Mouse (Mus musculus) bone marrow macrophage, adult 2 months (primary cell): ENCODE data around the gene Pde6h. TPM values are rescaled to one million over a fixed set of nuclear protein-coding genes. Genes with fewer than 3 reads are reported as not detected.

Experiments used
- H3K27ac ChIP-seq: 2 replicates; pipeline ENCODE4 v1.5.1; 2012; ENCODE audit warnings: low read depth, low read length; ENCODE audit not compliant: insufficient read depth
- H3K4me1 ChIP-seq: 2 replicates; pipeline ENCODE4 v1.6.1; 2012; ENCODE audit warnings: low read length; ENCODE audit not compliant: control insufficient read depth, insufficient read depth
- H3K4me3 ChIP-seq: 2 replicates; pipeline ENCODE4 v1.5.1; 2012; ENCODE audit warnings: mild to moderate bottlenecking, low read length, moderate library complexity; ENCODE audit not compliant: insufficient read depth
- CTCF ChIP-seq: IDR thresholded peaks from 2 replicates; pipeline ENCODE4 v1.5.1; 2012; ENCODE audit warnings: low read depth, mild to moderate bottlenecking, low read length, moderate library complexity
- POLR2A ChIP-seq: IDR thresholded peaks from 2 replicates; pipeline ENCODE4 v1.6.1; 2012; ENCODE audit warnings: mild to moderate bottlenecking, low read depth, low read length, borderline replicate concordance
- polyA plus RNA-seq: library from polyadenylated mRNA; stranded (reverse); fragments of >200 nt; gene quantifications from 2 replicates; pipeline ENCODE4 v1.2.4, GENCODE M21; 2012; ENCODE audit not compliant: missing spikeins, insufficient read depth, insufficient read length

Pde6h gene
- polyA plus RNA-seq, 1 experiment = 1.1 TPM

DNA sequence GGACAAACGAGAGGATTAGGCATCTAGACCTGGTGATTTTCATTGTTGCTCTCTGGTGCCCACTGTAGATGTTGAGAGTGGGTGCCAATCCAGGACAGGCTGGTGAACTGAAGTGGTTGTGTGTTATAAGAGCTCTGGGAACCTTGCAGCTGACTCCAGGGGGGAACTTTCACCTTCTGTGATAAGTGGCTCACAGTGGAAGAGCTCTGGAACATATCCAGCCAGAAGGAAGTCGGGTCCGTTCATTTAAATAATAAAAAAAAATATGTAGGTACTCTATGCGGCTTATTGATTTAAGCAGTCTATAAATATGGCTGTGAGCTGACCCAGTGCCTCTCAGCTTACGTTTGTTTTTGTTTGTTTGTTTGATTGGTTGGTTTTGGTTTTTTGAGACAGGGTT lies 1.6 kb upstream of the Pde6h start, which contains the start of gene Erp27:
TSS of gene Erp27 (minus strand) at position 101 of the 400 bp plus-strand sequence.
- Histone ChIP-seq H3K27ac (no peak within 1 kb of the TSS), H3K4me1 (peaks cover 5% of the 10 kb centered on the region), H3K4me3 (no peak within 1 kb of the TSS)
- TF ChIP-seq CTCF (no peak), POLR2A (no peak)

GRCm38 (mm10) chr6:136922871-136923270 lies 761 bp upstream of the Pde6h start:
- TF ChIP-seq POLR2A (no peak), CTCF (no peak)
- Histone ChIP-seq H3K27ac (no peak overlapping the region), H3K4me1 (peaks cover 5% of the 10 kb centered on the region), H3K4me3 (no peak overlapping the region)

- no peak for TF ChIP-seq POLR2A
- TF ChIP-seq CTCF = no peak
- Histone ChIP-seq H3K4me3 (no peak overlapping the region), H3K27ac (peak overlapping the region; percentile 40), H3K4me1 (peaks cover 5% of the 10 kb centered on the region)
Observed at GRCm38 (mm10) chr6:136925049-136925448, 1.4 kb downstream of the Pde6h start.

DNA sequence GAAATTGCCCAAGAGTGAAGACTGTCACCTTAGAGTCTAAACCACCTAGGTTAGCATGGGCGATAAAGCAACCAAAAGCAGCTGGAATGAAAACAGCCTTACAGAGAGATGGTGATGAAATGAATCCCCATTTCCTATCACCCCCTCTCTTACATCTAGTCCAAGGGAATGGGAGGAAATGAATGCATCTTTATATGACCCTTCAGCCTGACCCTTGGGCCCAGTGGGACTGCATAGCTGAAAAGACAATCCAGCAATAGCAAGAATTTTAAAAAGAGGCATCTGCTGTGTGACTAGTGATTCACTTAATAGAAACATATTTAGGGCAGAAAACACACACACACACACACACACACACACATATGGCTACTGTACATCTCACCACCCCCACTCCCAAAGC lies 4.0 kb downstream of the Pde6h start:
- H3K27ac ChIP-seq = no peak overlapping the region
- H3K4me3 ChIP-seq = no peak overlapping the region
- peaks cover 23% of the 10 kb centered on the region for H3K4me1 ChIP-seq
- TF ChIP-seq POLR2A (no peak), CTCF (no peak)

- peak overlapping the region; percentile 32 for H3K27ac ChIP-seq
- TF ChIP-seq CTCF = no peak
- no peak for TF ChIP-seq POLR2A
- H3K4me3 ChIP-seq = no peak overlapping the region
- H3K4me1 ChIP-seq = peaks cover 33% of the 10 kb centered on the region
Observed at GRCm38 (mm10) chr6:136930677-136931076, 7.0 kb downstream of the Pde6h start.

- TF ChIP-seq POLR2A = no peak
- no peak overlapping the region for H3K4me3 ChIP-seq
- H3K4me1 ChIP-seq = peaks cover 30% of the 10 kb centered on the region
- peak overlapping the region; percentile 32; the same call in 1 of the 2 replicates for H3K27ac ChIP-seq
Observed at GRCm38 (mm10) chr6:136931246-136931645, 7.6 kb downstream of the Pde6h start.

DNA sequence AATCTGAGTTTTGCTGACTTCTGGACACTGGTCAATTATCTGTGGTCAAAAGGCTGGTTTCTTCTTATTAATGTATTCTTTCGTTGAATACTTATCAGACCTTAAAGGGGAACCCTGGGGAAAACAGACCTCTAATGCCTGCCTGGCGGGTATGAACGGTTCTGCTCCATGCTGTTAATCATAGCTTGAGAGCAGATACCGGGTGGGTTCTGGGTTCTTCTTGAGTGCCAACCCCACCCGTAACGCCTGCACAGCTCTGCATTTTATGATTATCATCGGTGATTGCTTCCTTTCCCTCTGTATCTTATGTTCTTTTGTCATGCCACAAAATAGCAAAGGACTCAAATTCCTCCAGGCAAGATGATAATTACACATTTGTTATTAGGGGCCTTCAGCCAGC lies 10.4 kb downstream of the Pde6h start:
- Histone ChIP-seq H3K4me3 (no peak overlapping the region), H3K27ac (no peak overlapping the region), H3K4me1 (peaks cover 41% of the 10 kb centered on the region)
- TF ChIP-seq POLR2A = no peak
- no peak for TF ChIP-seq CTCF

- Histone ChIP-seq H3K4me1 (peaks cover 41% of the 10 kb centered on the region), H3K4me3 (no peak overlapping the region), H3K27ac (no peak overlapping the region)
- no peak for TF ChIP-seq CTCF
- TF ChIP-seq POLR2A = no peak
Observed at GRCm38 (mm10) chr6:136935233-136935632, 11.6 kb downstream of the Pde6h start.

DNA sequence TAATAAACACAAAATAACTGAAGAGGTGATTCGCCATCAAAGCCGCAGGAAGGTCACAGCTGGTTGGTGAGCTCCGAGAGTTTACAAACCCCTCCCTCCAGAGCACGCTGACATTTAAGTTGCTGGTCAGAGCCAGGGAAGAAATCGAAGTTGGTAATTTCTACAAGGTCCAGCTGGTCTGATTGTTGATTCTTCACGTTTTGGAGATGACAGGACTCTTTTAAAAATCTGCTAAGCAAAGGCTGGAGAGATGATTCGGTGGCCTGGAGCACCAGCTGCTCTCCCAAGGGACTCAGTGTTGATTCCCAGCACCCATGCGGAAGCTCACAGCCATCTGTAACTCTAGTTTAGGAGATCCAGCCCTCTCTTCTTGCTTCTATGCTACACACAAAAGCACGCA lies 12.7 kb downstream of the Pde6h start:
- no peak overlapping the region for H3K27ac ChIP-seq
- no peak overlapping the region for H3K4me3 ChIP-seq
- TF ChIP-seq CTCF (no peak), POLR2A (no peak)
- H3K4me1 ChIP-seq = peaks cover 33% of the 10 kb centered on the region

GRCm38 (mm10) chr6:136937117-136937516 lies 13.5 kb downstream of the Pde6h start:
- no peak overlapping the region for H3K4me3 ChIP-seq

More at GRCm38 (mm10) chr6:136937117-136937516, 13.5 kb downstream of the Pde6h start:
- no peak for TF ChIP-seq CTCF
- Histone ChIP-seq H3K27ac (no peak overlapping the region), H3K4me1 (peaks cover 25% of the 10 kb centered on the region)
